Mouse (Mus musculus): ENCODE measurements around the gene Faah.

Gene Faah

DNA sequence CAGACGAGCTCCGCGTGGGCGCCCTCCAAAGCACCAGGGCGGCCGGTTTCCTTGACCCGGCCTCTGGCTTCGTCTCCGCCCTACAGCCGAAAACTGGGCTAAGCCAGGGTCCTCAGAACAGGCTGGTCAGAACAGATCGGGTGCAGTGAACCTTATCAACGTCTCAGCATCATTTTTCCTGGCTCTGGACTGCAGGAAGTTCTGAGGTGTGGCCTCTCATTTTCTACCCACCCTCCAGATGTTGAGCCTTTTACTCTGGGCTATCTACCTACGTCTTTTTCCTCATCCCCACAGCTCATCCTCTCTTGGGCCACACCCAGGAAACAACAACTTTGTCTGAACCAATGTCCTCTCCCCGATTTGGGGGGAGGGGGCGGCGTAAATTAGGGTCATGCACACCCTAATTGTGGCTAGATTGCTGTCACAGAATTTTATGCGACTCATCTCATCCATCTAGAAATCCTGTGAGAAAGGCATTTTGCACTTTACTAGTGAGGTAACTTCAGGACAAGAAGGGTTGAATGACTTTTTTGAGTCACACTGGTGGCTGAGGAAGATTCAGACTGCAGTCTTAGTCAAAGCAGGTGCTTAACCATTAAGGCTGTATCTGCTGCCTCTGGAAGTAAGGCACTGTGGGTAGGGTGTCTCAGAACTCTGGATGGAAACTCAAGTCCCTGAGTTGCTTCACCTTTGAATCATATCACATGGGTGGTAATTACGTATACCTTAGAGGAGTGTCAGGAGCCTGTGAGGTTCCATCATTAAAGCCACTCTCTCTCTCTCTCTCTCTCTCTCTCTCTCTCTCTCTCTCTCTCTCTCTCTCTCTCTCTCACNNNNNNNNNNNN is at the start of gene Faah:
TSS of gene Faah (minus strand) at position 25 of the 845 bp plus-strand sequence.
- DNase-seq (ENCODE audit: low spot score in 2 of 2): no peak

DNA sequence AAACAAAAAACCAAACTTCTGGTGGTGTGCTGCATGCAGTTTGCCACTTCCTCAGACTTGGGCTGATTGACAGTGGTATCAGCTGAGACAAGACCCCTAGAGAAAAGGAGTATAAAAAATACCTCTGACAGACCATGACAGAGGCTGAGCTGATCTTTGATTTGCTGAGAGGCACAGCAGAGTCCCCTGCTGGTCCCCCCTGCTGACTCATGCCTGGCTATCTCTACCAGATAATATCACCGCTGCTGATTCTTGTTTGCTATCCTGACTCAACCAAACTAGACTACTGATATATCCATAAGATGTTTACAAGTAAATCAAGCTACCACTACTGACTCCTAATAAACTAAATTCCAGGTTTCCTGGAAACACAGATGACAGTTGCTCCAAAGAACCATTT is 46.1 kb upstream of the Faah start:
- no peak for DNase-seq (ENCODE audit: low spot score in 2 of 2)

DNA sequence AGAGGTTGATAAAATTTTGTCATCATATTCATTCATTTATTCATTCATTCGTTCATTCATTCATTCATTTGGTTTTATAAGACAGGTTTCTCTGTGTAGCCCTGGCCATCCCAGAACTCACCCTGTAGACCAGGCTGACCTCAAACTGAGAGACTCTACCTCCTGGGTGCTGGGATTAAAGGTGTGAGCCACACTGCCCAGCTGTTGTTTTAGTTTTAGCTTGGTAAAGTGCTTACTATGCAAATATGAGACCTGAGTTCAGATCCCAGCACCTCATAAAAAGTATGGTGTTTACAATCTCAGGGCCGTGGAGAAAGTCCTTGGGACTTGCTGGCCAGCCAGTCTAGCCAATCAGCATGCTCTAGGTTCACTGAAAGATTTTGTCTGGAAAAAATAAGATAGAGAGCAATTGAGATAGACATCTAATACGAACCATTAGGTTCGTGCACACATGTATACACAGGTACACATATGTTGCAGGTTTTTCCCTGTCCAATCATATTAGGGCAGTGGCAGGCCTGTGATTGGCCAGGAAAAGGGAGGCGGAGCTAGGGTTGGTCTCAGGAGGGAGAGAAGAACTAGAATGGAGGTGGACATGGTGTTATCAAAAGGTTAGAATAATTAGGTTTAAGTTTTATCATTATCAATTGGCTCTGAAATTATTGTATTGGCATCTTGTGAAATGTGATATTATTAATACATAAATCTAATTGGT is 41.4 kb upstream of the Faah start:
- DNase-seq (ENCODE audit: low spot score in 2 of 2): no peak

DNA sequence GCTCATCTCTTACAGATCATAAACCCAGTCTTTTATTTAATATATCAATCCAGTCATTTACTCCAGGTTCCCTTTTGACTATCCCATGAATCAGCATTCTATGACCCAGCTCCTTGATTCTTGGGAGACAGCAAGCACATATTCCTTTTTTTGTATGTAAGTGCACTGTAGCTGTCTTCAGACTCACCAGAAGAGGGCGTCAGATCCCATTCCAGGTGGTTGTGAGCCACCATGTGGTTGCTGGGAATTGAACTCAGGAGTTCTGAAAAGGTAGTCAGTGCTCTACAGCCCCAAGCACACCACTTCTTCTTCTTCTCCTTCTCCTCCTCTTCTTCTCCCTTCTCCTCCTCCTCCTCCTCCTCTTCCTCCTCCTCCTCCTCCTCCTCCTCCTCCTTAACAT is 39.8 kb upstream of the Faah start:
- no peak for DNase-seq (ENCODE audit: low spot score in 2 of 2)

DNA sequence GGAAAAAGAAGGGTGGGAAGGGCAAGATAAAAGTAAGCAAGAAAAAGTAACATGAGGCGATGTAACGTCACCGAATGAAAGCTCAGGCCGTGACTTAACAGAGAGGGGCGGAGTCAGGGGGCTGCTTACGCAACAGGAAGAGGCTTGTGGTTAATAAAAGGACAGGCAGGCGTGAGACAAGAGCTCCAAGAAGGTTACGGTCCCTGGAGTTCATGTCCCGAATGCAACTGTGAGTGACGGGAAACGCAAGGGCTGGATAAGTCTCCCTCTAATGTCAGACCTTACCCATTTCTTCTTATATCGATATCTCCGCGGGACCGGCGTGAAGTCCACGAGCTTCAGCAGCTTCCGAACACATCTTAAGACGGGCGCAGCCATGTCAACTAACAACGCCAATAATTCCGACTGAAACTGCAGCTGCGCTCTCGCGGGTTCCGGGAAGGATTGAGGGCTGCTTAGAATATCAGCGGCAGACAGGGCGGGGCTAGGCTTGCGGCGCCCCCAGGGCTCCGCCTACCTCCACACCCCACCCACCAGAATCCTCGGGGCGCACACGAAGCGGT is 35.8 kb upstream of the Faah start, which contains the start of gene Nsun4:
TSS of gene Nsun4 (minus strand) at position 478 of the 563 bp plus-strand sequence.
- DNase-seq (ENCODE audit: low spot score in 2 of 2): peak; percentile 94 to 95

DNA sequence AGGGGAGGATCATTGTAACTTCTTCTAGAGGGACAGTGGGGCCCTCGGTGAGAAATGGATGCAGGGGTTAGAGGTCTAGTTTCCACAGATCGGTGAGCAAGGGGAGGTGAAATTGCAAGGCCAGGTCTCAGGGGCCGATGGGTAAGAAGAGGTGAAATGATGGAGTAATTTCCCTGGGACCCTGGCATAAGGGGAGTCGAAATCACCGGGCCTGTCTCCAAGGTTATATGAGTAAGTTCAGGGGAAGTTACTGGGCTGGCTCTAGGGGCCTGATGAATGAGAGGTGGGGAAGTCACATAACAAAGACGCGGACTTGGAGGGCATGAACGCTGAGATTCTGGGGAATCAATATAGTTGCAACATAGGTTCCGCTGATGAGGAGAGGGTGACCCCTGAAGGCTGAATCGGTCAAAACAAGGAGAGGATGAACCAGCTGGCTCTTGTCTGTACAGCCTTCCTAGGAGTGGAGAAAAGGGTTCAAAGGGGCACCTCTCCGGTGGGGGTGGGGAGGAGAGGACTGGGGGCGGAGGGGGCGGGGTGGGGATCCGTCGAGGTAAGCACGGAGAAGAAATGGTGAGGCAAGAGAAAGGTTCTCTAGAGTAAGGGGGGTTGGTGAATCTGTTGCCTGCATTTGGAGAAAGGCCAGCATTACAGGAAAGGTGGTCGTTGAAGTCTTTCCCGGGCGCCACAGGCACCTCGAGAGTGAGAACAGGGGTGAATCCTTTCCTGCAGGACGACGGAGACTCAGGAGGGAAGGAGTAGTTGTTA is 35.0 kb upstream of the Faah start:
- DNase-seq (ENCODE audit: low spot score in 2 of 2): peak; percentile 35 to 57

DNA sequence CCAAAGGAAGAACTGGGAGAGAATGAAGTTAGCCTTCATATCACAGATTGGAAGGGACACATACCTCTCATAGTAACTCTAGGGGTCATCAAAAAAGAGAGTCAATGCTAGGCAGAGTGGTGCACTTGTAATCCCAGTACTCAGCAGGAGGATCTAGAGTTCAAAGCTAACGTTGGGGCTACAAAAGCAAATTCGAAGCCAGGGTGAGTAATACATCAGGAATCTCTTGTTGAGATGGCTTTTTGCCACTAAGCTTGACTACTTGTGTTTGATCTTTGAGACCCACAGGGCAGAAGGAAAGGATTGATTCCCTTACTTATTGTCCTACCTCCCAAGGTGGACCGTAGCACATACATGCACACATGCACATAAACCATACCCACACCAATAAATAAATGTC is 31.5 kb upstream of the Faah start:
- DNase-seq (ENCODE audit: low spot score in 2 of 2): no peak

DNA sequence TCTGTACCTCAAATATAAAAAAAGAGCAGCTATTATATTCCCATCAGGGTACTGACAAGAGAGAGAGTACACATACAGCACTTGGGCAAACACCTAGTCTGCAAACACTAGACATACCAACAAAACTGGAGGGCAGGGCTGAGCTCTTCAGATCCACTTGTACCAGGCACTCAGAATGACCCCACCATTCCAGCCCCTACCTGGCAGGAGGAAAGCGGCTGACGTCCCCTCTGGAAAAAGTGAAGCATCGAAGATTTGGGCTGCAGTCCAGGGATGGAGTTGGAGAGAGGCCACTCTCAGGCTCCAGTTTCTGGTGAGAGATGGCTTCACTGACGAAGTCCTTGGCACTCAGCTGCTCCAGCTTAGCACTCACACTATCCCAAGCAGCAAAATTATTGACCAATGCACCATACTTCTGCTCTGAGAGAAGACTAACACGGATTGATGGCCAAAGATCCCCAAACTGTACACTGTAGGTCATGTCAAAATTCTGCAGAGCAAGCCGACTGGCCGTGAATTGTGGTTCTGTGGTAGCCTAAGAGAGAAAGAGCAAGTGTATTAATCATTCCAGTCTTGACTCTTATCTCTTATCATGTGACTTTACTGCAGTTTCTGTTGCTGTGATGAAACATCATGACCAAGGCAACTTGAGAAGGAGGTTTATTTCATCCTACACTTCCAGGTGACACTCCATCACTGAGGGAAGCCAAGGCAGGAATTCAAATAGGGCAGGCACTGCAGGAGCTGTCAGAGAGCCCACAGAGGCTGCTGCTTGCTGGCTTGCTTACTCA is 30.6 kb upstream of the Faah start:
- no peak for DNase-seq (ENCODE audit: low spot score in 2 of 2)

DNA sequence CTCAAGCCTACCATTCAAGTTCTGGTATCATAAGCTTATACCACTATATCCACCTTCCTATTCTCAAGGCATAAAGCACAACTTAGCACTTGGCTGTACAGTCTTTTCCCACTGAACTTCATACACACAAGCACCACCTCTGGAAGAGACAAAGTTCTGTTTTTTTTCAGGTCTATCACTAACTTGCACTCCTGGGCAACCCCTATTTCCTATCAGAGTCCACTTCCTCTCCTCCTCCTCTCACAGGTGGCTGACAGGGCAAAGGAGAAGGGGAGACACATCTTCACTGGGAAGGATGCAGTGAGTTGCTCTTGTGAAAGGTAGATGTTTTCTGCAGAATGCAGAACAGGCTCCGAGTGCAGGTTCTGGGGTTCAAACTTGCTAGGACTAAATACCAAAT is 30.0 kb upstream of the Faah start:
- DNase-seq (ENCODE audit: low spot score in 2 of 2): no peak

DNA sequence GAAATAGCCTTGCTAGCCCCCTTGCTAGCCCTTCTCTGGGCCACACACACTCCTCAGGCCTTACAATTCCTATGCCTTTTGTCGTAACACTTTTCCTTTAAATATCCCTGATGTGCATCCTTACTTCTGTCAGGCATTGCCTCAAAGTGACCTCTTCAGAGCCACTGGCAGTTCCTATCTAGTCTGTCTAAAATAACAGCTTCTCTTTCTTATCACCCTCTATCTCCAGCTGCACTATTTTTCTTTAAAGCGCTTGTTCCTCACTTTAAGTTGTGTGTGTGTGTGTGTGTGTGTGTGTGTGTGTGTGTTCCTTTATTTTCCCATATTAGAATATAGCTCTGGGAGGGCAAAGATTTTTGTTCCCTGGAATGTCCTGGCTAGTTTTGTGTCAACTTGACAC is 28.9 kb upstream of the Faah start:
- DNase-seq (ENCODE audit: low spot score in 2 of 2): no peak

DNA sequence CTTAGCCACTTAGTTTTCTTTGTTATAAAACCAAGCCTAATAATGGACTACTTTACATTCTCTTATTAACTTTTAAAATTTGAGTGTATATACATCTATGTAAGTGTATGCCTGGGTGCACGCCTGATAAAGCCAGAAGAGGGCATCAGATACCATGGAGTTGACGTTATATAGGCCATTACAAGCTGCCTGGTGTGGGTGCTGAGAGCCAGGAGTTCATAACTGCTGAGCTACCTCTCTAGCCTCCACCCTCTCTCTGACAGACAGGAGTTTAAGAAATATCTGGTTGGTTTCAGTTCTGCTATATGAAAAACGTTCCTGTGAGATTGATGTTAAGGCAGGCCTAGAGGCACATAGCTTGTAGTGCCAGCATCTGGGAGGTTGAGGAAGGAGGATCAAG is 24.5 kb upstream of the Faah start:
- DNase-seq (ENCODE audit: low spot score in 2 of 2): no peak

DNA sequence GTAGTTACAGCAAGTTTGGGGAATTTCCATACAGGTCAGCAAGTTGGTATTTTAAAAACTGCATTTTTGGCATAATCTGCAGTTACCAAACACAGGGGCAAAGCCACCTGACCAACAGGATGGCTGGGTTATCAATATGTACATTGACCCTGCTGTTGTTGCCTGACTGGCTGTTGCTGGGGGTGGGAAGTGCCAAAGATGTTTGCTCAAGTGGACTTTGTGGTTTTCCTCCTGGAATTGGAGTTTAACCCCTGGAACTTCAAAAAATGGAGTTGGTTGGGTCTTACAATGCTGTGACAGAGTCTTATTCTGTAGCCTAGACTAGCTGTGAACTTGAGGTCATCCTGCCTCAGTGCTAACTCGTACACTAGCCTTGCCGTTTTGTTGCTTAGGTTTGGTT is 22.7 kb upstream of the Faah start:
- no peak for DNase-seq (ENCODE audit: low spot score in 2 of 2)

DNA sequence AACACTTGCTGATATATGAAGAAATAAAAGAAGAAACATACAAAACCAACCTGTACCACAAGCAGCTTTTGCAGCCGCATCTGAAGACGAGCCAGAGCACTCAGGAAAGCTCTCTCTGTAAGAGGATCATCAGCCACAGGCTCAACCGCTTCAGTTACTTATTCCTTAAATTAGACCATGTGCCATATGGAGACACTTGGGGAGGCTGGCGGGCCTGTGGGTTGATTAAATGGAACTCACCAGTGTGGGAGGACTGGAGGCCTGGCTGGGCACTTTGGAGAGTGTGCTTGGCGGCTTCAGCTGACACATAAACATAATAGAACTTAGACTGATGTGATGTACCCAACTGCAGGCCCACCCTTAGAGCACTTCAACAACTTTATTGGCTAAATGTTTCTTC is 15.6 kb upstream of the Faah start:
- no peak for DNase-seq (ENCODE audit: low spot score in 2 of 2)

DNA sequence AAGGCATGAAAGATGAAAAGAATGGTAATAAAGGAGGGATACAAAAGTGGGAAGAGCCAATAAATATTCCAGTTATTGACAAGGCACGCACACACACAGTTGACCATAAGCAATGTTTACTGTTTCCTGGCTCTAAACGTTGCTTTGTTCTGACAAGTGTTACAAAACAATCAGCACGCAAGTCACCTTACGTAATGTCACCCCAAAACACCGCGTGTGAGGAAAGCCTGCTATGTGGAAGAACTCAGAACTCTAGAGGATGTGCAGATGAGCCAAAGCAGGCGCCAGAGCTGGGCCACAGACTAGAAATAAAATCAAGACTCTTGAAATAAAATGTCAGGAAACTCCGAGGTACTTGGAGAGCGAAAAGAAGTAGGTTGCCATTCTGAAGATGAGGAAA is 15.2 kb upstream of the Faah start:
- no peak for DNase-seq (ENCODE audit: low spot score in 2 of 2)

DNA sequence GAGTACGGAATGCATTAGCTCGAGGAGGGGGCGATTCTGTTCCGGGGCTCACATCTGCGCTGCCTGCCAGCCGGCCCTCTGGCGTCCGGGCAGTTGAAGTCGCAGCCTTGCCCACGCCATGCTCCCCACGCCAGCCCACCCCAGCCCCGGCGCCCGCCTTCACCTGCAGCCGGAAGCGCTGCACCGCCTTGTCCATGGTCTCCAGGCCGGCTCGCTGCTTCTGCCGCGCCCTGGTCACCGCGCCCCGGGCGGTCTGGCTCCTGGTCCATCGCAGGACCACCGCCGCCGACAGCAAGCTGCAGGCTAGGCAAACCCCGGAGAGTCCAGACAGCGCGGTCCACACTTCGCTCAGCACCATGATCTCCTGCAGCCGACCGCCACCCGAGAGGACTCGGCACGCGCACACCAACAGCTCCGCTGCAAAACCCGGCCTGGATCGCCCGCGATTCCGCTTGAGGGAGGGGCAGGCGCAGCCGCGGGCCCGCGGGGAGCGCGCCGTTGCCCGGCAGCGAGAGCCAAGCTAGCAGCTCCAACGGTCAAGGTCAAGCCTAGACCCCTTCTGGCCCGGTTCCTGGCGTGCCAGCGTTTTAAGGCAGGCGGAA is 325 bp downstream of the Faah start:
- peak; percentile 63 to 66 for DNase-seq (ENCODE audit: low spot score in 2 of 2)

DNA sequence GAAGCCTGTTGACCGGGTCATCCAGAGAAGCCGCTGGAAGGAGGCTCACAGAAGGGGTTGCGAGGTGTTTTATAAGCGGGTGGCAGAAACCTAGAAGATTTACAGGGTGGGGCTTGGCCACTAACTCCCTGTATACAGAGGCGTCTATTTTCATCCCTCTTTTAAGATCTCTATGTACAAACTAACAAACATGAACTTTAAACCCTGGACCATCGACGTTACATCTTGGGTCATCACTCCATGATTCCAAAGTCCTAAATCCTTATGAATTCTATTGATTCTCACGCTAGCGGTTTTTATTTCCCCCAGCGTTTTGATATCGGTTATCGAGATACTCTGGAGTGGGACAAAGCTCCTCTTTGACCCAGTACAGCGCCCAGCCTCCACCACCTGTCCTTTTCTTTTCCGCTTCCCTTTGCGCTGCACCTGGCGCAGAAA is 845 bp downstream of the Faah start:
- no peak for DNase-seq (ENCODE audit: low spot score in 2 of 2)

DNA sequence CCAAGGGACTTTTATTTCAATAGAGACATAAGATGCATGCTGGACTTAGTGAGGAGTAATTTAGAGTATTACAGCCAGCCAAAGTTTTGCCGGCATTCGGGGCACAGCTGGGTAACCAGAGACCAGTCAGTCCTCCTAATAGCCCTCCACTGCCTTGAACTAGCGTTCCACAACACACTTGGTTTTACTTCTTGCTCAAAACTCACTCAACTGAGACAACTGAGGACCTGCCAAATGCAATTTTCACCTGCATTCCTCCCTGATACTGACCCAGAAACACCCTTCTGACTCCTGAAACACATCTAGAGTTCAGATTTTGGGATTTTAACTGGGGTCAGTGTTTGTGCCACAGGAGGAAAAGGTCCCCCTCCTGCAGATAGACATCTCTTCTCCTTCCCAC is 1.3 kb downstream of the Faah start:
- no peak for DNase-seq (ENCODE audit: low spot score in 2 of 2)

DNA sequence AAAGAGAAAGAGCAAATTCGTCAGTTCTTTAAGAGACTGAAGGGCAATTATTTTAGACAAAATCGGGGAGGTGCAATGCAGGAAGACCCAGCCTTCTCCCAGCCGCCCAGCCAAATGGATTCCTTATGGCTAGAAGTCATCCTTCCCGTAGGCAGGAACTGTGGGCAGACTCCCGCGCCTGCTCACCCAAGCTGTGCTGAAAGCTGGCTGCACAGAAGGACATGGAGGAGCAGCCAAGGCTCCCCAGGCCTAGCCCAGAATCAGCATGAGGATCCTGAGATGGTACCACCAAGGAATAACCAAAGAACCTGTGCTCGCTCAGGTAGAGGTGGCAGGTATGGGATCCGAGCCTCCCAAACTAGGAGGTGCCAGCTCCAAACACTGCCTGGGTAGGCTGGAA is 1.7 kb downstream of the Faah start:
- no peak for DNase-seq (ENCODE audit: low spot score in 2 of 2)

DNA sequence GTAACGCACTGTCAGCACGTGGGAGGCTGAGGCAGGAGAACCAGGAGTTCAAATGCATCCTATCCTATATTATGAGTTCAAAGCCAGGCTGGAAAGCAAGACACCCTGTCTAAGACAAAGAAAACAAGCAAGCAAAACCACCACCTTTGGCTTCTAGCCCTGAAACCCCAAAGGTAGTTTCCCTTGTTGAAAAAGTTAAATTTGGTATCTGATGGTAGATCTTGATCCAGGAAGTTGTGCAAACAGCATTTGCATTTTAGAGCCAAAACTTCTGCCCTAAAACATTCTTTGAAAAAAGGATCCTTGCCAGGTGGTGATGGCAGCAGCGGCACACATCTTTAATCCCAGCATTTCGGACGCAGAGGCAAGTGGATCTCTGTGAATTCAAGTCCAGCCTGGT is 2.2 kb downstream of the Faah start:
- DNase-seq (ENCODE audit: low spot score in 2 of 2): peak in 1 of 2 experiments; percentile 32

DNA sequence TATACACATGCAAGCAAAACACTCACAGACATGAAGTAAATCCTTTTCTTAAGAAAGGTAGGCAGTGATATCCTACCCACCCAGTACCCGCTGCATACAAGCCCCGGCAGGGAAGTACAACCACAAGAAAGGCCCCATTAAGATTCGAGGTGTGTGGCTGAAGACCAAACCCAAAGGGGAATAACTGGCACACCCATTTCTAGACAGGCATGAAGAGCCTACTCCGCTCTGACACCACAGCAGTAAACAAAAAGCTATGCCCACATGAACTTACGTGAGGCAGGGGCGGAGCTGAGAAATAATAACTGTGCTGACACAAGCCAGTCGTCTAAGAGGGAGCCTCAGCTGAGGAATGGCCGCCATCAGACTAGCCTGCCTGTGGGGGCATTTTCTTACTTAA is 7.5 kb downstream of the Faah start:
- DNase-seq (ENCODE audit: low spot score in 2 of 2): peak; percentile 57

DNA sequence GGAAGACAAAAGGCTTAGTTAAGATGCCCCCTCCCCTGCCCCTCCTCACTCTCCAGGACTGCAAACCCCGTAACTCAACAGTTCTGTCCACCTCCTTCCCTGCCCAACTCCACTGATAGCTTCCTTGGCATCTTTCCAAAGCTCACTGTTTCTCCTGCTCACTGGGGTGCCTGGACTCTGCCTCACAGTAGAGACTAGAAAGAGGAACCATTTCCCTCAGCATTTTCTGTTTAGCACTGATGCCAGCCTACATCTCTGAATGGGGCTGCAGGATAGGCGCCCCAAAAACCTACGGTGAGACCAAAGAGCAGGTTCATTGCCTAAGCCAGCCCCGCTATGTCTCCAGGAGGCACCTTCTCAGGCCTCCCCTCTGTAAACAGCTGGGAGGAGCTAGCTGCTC is 16.5 kb downstream of the Faah start:
- no peak for DNase-seq (ENCODE audit: low spot score in 2 of 2)

All from natural killer cell, adult 2 months (primary cell).